Mouse (Mus musculus) lung, postnatal 0 days (tissue): ENCODE data around the gene Map3k6.

Experiments used
- CTCF ChIP-seq: IDR thresholded peaks from 2 replicates; pipeline ENCODE4 v1.5.1; 2016; ENCODE audit warnings: antibody characterized with exemption, mild to moderate bottlenecking
- EP300 ChIP-seq: IDR thresholded peaks from 2 replicates; pipeline ENCODE4 v1.6.1; 2016; ENCODE audit warnings: antibody characterized with exemption, mild to moderate bottlenecking, control low read depth

DNA sequence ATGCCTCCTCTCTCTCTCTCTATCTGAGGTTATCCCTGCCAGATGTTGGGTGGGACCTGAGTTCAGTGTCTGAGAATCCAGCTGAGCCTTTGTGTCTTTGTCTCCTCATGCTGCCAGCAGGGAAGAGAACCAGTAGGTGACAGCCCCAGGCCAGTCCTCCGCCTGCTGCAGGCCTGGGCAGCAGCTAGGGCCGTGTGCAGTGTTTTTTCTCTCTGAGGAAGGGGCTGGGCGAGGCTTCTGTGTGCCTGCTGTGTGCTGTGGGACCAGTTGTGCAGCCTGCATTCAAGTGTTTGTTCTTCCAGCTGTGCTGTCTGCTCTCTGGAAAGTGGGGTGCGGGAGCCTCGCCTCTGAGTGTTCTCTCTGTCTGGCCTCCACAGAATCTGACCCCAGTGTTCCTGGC is 16.7 kb upstream of the Map3k6 start:
- TF ChIP-seq EP300 (no peak), CTCF (no peak)
